Mouse (Mus musculus): ENCODE measurements around the gene Spaca4.
A peak's percentile ranks its signal among the peaks of the same experiment; 100 is the strongest.

Gene Spaca4

DNA sequence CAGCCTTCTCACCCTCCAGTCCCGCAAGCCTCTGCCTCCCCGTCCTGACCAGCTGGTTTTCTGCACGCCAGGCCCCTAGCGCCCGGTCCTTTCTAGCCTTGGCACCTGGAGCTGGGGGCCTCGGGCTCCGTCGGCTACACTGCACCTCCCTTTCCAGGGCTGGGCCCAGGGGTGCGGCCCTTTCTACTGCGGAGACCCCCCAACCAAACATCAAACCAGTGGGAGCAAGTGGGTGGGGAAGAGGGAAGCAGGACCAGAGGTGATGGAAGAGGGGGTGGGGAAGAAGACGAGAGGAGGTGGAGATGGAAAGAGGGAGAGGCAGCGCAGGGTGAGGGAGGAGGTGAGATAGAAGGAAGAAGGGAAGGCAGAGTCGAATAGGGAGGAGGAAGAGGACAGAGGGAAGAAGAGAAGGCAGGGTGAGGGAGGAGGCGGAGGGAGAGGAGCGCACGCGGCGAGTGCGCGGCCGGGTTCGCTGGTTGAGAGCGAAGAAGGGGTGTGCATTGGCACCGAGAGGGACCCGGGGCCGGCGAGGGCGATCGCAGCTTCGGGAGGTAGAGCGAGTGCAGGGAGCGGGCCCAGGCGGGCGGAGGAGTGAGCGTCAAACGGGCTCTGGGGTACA, 26.0 kb downstream of the Spaca4 start, which contains the start of gene Car11:
Gene Car11 (plus strand): TSS at position 321 of the 619 bp plus-strand sequence.
- DNase-seq (ENCODE audit: low read depth, low spot score): no peak

DNA sequence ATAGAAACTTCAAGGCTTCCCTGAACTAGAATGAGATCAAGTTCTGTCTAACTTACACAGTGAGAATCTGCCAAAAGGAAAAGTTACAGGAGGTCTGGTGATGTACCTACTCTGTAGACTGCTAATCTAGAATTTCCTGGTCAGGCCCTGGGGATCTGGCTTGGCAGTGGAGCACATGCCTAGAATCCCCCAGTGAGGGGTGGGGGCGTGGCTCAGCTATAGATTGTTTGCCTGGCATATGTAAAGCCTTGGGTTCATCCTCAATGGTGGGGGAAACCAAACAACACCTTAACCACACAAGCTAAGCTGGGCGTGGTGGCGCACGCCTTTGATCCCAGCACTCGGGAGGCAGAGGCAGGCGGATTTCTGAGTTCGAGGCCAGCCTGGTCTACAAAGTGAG, 27.7 kb downstream of the Spaca4 start:
- DNase-seq (ENCODE audit: low read depth, low spot score): no peak

DNA sequence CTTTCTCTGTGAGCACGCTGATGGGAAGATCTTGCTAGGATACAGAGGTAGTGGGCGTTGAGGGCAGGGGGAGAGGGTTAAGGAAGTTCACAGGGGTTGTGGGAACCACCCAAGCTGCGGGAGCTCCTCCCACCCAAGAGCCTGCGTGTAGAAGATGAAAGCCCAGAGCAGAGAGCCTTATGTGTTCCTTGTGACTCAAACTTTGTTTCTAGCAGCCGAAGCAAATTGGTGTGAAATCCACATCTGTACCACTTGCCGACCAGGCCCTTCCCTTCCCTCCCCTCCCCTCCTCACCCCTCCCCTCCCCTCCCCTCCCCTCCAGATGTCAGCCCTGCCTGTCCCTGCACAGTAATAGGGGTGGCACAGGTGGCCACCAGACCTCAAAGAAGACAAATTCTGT, 30.5 kb downstream of the Spaca4 start:
- no peak for DNase-seq (ENCODE audit: low read depth, low spot score)

DNA sequence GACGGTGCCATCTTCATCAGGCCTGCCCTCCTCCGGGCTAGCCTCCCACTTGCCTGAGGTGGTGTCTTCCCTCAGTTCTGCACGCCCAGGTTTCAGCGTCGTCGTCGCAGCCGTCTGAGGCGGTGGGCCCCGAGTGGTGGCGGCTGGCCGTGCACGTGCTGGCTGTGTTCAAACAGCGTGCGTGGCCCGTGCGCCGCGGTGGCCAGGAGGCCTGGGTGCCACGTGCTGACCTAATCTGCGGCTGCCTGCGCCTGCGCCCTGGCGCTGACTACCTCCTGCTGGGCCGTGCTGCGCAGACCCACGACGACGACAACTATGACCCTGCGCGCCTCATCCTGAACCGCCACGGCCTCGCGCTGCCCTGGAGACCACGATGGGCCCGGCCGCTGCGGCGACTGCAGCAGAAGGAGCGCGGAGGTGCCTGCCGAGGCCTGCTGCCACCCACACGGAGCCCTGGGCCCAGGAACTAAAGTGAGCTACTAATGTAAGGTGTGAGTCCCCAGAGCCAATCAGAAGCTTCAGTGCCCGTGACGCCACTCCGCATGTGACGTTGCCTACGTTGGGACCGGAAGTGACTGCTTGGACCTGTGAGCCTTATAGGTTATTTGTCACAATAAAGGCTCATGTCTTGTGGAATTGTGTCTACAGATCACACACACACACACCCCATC, 31.6 kb downstream of the Spaca4 start, which contains the start of gene Sec1:
Gene Sec1 (minus strand): TSS at position 482 of the 671 bp plus-strand sequence.
- DNase-seq (ENCODE audit: low read depth, low spot score): no peak

DNA sequence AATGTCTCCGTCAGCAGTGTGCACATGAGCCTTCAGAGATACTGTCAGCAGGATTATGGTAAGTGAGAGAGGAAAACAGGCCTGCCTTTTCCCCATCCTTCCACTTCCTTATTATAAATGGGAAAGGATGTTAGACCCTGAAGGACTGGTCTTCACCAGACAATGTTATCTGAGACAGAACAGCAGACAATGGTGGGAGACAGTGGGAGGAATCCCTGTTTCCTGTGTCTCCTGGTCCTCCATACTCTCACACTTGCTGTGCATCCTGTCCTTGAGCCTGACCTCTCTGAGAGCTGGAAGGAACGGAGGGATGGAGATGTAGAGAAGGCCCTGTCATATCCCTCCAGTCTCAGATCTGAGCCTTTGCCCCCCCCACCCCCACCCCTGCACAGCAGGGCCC, 33.2 kb downstream of the Spaca4 start:
- no peak for DNase-seq (ENCODE audit: low read depth, low spot score)

DNA sequence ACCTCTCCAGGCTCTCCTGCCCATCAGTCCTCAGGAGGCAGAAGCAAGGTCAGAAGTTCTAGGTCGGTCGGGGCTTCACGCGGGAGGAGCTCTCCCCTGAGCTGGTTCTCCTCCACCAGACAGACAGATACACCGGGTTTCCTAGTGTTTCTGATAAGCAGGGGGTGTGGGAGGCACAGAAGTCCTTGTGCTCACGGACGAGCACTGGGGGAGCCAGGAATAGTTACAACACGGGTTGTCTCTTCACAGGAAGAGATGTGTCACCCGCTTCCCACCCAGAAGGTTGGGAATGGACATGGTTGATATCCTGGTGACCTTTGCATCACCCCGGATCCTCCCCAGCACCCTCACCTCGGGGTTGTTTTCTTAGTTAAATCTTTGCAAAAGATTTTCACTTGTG, 35.8 kb downstream of the Spaca4 start:
- no peak for DNase-seq (ENCODE audit: low read depth, low spot score)

DNA sequence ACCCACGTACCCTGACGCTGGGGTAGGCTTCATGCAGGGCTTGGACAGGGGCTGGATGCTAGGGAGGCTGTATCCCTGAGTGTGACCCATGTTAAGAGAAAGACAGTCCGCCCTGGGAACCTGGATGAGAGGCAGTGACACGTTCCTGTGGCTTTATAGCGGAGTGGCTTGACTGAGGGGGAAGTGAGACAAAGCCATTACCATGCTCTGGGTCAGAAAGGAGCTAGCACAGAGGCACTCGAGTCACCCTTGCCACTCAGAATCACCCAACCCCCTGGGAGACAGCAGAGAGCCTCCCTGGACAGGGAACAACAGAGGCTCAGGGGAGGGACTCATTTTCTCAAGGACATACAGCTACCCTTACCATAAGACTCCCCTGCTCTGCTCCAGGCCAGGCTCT, 36.5 kb downstream of the Spaca4 start:
- no peak for DNase-seq (ENCODE audit: low read depth, low spot score)

DNA sequence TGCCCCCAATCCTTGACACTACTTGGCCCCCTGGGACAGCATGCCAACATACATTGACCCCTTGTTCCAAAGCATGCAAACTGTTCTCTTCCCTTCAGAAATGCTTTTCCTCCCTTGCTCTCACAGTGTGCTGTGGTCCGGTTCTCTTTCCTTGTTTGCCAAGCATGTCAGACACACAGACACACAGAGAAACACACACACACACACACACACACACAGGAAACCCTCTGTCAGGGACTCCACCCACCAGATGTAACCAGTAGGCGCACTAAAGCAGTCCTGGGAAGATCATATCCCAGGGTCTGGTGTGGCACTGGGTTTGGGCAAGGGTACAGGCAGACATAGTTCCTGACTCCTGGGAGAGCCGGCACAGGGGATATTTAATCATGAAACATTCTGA, 38.8 kb downstream of the Spaca4 start:
- DNase-seq (ENCODE audit: low read depth, low spot score): no peak

DNA sequence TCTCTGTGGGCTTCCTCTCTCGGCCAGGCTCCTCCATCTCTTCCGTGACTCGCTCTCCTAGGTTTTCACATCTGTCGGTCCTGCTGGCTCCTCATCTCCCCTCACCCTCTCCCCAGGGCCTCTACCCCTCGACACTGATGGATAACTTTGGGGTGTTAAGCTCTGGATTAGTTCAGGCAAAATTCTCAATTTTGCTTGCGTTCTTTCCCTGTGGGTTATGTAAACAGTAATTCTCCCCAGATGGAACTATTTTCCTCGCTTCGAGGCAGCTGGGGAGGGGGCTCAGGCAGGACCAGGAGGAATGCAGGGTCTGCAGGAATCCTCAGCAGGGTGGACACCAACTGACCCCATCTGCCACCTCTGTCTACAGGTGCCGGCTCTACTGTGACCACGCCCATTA, 39.8 kb downstream of the Spaca4 start:
- no peak for DNase-seq (ENCODE audit: low read depth, low spot score)

DNA sequence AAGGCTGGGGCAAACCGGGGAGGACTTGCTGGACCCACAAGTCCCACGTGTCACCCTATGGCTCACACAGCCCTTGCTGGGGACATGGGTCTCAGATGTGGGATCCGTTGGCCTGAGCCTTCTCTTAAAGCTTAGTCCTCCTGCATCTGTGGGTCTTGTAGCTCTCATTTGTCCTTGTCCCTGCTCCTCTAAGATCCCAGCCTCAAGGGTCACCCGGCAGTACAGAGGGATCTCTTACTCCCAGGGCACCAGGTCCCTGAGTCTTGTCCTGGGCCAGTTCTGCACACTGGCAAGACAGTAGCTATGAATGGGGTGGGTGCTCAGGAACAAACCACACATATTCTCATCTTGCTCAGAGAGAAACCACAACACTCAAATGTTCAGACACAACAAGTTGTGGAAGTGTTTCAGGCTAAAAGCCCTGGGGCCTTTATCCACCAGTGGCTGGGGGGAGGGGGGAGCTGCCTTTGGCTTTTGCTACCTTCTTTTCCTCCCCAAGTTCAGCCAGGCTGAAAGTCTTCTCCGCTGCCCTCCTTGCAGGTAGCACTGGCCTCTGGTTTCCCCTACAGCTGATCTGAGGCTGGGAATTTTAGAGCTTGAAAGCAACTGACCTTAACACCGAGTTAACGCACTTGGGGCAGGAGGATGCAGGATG, 42.1 kb downstream of the Spaca4 start, which contains the start of gene Ntn5:
Gene Ntn5 (plus strand): TSS at position 627 of the 655 bp plus-strand sequence.
- no peak for DNase-seq (ENCODE audit: low read depth, low spot score)

DNA sequence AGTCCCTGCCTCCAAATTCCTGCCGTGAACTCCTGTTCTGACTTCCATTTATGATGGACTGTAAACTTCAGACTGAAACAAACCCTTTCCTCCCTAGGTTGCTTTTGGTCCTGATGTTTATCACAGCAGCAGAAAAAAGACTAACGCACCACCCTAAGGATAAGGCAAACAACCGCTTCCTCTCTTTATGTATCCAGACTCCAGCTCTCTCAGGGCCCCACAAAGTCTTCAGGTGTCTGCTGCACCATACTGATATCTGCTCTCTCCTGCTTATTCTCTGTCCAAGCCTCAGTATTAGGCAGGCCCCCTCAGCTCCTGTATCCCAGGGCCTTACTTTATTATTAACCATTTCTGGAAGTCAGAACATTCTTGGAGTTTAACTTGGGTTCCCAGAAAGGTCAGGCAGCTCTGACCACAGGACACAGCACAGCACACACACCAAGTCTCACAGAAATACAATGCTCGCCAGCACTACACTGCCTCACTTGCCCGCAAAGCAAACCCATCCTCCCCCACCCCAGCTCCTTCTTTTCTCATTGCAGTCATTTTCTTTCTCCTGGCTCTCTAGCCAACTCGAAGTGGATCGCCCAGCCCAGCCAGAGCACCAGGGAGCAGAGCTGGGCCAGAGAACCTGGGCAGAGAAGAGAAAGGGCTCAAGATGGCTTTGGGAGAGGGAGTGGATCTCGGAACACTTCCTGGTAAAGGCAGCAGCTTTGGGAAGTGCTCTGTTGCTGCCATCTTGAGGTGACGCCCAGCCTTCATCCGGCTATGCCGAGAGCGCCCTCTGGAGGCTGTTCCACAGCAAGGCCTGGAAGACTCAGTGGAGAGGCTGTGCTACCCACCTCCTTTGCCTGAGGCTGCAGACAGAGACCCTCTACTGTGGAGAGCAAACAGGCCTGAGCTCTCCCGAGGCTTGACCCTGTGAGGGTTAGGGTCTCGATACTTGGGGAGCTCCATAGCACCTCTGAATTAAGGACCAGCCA, 43.2 kb downstream of the Spaca4 start:
- DNase-seq (ENCODE audit: low read depth, low spot score): peak; percentile 83

DNA sequence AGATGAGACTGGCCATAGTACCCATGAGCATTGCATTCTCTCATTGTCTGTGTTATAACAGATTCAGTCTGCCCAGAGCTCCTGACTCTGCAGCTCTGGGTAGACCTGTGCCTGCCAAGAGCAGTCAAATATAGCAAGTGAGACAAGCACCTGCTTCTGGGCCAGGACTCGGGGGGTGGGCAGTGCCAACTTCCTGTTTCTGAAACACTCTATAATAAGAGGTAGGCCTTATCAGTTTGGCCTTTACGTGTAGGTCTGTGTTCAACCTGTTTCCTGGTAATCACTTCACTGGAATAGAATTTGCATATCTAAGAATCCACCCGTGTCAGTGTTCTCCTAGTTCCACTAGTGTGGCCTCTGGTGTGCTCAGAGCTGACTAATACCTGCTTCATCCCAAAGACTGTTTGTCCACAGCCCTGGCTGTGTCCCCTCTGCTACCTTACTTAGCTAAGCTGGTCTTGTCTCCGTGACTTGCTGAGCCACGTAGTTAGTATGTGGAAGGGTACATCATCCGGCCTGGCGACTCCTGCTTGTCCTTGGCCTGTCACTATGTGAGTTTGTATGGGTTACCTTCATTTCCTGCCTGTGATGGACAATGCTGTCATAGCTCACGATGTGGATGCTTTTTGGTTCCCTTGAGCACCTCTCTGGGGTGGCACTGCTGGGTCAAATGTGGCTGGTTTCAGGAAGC, 44.4 kb downstream of the Spaca4 start:
- no peak for DNase-seq (ENCODE audit: low read depth, low spot score)

DNA sequence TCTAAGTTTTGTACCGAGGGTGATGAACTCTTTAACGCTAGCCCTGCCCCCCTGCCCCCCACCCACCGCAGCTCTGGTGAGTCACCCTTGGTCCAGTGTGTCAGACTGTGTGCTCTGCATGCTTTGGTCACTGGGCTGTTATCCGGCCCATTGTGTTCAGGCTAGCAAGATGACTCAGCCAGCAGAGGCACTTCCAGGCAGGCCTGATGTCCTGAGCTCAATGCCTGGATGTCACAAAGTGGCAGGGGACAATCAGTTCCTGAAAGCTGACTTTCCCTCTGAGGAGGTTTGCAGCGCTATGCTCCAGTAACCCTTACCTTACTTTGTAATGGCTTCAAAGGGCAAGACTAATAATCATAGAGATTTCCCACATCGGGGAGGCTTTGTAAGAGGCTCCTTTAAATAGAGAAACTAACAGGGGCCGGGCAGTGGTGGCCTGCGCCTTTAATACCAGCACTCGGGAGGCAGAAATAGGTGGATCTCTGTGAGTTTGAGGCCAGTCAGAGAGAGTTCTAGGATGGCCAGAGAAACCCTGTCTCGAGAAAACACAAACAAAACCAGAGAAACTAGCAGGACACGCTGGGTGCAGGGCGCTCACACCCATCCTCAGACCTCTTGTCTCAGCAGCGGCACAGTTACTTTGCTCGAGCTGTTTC, 45.5 kb downstream of the Spaca4 start:
- DNase-seq (ENCODE audit: low read depth, low spot score): no peak

DNA sequence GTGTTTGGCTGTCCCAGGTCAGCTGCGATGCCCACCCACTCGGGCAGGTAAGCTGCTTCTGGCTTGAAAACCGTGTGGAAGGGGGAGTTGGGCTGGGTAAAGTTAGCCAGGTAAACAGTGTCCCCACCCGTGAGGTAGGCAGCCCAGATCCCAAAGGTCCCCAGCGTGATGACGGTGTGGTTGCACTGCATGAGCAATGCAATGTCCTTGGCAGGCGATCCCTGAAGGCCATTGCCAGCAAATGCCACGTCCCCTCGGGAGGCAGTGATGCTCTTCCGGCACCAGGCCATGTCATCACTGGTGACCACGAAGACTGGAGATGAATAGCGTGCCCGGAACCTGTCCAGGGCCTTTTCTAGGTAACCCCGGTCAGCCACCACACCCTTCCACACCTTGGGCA, 47.1 kb downstream of the Spaca4 start:
- DNase-seq (ENCODE audit: low read depth, low spot score): no peak

DNA sequence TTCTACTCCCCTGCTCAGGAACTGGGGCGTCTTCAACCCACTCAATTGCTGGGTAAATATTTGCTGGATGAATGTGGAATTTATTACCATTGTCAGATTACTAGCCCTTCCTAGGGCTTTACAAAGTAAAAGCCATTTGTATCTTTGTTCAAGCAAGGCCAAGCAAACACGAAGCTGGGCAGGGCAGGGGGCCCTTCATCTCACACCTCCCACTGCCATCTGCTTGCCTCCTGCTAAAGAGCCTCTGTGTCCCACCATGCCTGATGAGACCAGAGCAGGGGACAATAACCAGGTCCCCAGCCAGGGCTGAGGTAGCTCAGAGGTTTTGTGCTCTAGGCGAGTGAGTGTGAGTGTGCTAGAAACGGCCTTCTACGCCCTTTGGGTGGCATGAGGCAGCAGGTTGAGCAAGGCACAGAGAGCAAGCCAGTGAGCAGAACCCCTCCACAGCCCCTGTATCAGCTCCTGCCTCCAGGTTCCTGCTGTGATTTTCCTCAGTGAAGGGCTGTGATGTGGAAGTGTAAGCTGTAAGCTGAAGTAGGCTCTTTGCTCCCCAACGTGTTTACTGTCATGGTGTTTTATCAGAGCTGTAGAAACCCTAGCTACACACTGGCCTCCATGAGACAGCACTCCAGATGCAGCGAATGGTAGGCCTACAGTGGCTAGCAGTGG, 47.9 kb downstream of the Spaca4 start:
- DNase-seq (ENCODE audit: low read depth, low spot score): no peak
